Mouse (Mus musculus) spleen, adult 12 weeks (tissue): ENCODE measurements around the gene Tbx20.

Source experiments
- DNase-seq: peaks from one replicate; pipeline ENCODE4 v3.0.0; 2022; ENCODE audit warnings: low spot score

The Tbx20 gene

DNA sequence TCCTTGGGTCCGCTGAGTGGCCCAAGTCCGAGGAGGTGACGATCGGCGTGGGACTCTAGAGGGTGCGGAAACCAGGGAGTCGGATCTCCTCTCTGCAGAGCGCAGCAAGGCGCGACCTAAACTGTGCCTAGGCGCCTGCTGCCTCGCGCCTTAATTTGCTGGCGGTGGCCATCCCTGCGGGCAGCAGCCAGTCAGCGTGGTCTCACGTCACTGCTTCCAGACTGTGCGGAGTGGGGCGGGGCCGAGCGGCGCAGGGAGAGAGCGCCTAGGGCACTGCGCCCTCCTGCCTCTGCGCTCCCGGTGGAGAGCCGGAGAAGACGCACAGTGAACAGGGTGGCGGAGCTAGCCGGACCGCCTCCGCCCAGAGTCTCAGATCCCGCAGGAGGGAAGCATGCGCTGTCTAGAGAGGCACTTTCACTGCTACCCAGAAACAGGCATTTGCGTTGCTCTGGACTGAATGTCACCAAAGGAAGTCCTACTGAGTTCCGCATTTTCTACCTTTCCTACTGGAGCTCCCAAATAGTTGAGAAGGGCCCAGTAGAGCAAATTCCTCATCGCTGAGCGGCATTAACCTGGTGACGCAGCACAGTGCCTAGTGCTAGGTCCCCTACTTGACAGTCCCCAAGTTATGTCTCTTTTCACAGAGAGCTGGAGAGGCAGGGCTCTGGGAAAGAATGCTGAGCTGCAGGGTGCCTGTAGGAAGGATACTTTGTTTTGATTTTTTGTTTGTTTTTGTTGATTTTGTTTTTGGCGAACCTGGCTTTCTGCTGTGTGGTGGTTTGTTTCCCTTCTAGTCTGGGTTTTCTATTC is at the start of gene Tbx20:
TSS of gene Tbx20 (minus strand) at position 144 of the 810 bp plus-strand sequence.
- no peak for DNase-seq

- no peak for DNase-seq
Observed at GRCm38 (mm10) chr9:24818511-24818910, 44.4 kb upstream of the Tbx20 start.

DNA sequence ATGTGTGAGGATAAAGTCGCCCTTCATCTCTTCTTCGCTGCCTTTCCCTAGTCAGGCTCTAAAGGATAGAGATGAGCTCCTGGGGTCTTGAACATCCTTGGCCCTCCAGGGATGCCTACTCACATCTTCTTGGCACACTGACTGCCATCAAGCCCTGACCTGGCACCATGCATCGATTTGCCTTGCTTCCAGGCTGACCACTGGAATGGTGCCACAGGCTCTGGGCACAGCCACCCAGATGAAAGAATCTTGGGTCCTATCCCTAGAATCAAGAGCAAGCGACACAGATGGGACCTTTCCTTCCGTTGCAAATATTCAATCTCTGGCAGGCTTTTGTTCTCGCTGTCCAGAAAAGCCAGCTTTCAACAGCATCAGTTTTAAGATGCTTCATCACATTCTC is 38.4 kb upstream of the Tbx20 start:
- DNase-seq: no peak

- DNase-seq: no peak
Observed at GRCm38 (mm10) chr9:24792110-24792509, 18.0 kb upstream of the Tbx20 start.

GRCm38 (mm10) chr9:24789396-24789795 is 15.3 kb upstream of the Tbx20 start:
- DNase-seq: no peak

DNA sequence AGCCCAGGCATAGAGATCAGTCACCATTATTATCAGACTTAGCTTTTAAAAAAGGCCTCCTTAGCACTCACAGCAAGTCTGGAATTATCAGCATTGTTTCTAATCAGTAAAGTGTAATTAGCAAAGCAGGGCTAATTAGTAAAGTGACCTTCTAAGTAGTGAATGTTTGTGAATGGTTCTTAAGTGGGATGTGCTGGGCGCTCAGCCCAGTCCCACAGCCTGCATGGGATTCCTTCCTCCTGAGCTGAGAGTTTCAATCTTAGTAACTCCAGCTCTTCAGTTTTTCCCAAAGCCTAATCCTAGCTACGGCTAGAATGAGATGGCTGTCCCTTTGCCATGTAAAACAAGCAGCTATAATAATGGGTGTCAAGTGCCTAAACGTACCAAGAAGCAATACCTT is 8.2 kb upstream of the Tbx20 start:
- DNase-seq: no peak

- DNase-seq: no peak
Observed at GRCm38 (mm10) chr9:24780929-24781441, 6.9 kb upstream of the Tbx20 start.

GRCm38 (mm10) chr9:24780391-24780928 is 6.4 kb upstream of the Tbx20 start:
- no peak for DNase-seq

GRCm38 (mm10) chr9:24779975-24780374 is 5.9 kb upstream of the Tbx20 start:
- no peak for DNase-seq

DNA sequence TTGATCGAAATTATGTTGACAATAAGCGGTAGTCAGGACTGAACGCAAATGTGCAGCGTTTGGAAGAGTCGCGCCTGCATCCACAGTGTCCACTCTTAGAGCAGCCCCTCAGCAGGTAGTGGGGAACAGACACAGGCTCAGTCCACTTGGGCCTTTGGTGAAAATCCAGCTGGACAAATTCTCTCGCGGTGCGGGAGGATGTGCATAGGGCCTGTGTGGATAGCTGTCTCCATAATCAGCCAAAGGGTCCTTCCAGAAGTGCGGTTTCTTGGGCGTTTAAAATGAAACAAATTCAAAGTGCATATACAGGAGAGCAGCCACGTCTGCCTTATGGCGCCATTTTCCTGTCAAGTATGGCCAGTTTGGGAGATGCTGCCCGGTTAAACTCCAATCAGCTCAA is 4.5 kb upstream of the Tbx20 start:
- DNase-seq: no peak

- DNase-seq: no peak
Observed at GRCm38 (mm10) chr9:24777961-24778360, 3.9 kb upstream of the Tbx20 start.

GRCm38 (mm10) chr9:24777176-24777895 is 3.2 kb upstream of the Tbx20 start:
- no peak for DNase-seq

- DNase-seq: no peak
Observed at GRCm38 (mm10) chr9:24776487-24776886, 2.4 kb upstream of the Tbx20 start.

GRCm38 (mm10) chr9:24775567-24775966 is 1.5 kb upstream of the Tbx20 start:
- DNase-seq: no peak

DNA sequence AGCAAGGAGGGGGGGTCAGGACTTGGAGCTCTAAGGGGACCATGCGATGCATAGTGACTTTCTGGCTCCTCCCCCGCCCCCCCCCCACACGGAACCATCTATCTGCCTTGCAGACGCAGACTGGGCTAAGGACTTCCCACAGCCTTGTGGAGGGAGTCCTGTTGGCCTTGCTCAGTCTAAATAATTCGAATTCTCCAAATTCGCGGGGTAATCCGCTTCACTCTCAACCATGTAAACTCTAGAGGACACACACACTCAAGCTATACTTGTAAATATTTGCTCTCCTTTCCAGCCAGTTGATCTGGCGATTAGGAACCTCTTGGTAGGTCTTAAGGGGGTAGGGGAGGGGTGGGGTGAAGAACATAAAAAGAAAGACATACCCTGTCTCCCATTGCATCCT is 898 bp upstream of the Tbx20 start:
- DNase-seq: no peak

DNA sequence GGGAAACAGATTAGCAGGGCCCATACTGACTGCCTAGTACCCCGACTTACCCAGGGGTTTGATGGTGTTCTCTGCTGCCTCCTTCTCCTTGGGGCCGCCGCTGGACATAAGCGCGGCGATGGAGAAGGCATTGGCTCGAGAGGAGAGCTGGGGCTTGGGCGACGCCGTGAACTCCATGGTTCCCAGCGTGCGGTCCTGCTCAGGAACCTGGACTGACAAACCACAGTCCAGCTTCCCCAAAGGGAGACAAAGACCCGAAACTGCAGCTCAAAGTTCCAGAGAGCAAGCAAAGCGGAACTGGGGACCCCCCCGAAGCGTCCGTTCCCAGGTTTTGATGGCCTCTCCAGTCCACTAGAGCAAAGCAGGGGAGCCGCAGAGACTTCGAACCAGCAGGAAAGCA is 434 bp downstream of the Tbx20 start:
- no peak for DNase-seq

- DNase-seq: no peak
Observed at GRCm38 (mm10) chr9:24773171-24773570, 932 bp downstream of the Tbx20 start.

DNA sequence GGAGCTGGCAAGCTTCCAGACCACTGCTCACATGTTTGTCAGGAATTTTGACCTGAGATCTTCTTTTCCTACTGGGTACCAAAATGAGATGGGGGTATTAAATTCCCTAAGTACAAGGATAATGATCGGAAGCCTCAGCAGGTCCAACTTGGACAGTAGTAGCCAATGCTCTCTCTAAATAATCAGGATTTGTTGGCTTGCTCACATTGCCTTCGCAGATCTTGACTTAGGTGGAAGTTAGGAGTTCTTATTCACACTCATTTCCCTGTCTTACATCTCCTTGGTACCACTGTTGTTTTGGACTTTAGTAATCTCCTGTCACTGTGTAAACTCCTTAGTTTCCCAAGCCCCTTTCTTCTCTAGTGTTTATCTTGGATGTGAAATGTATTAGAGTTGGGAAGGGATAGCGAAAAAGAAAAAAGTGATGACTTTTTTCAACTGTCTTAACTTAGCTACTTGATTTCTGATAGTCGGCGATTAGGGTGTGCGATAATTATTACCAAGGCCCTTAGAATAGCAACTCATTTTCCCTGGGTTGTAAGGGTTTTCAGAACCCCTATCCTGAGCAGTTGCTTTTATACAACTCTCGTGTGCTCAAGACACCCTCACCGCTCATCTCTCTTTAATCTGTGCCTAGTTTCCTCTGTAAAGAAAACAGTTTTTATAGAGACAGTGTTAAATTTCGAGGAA is 1.5 kb downstream of the Tbx20 start:
- no peak for DNase-seq

GRCm38 (mm10) chr9:24771713-24772112 is 2.4 kb downstream of the Tbx20 start:
- DNase-seq: no peak

DNA sequence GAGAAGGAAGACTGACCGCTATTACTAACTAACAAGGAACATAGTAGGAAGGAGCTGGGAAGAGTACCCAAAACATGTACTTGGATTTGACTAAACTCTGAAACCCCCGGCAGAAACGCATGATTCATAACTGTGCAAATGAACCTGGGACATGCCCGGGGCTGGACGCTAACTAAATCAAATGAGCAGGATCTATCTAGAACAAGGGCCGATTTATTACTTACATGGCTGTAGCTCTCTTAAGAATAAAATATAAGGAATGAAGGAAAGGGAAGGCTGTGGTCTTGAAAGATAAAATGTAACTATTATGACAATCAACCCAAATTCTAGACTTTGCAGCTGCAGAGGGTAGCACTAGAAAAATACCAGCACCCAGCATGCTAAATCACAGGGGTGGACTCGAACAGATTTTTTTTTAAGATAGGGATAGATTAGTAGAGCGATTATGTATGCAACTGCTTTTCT is 3.1 kb downstream of the Tbx20 start:
- no peak for DNase-seq

GRCm38 (mm10) chr9:24770149-24770940 is 3.8 kb downstream of the Tbx20 start:
- no peak for DNase-seq
